Mouse (Mus musculus) midbrain, embryonic 13.5 days (tissue): ENCODE measurements around the gene Tmem190. TPM values are rescaled to one million over a fixed set of nuclear protein-coding genes. Genes with fewer than 3 reads are reported as not detected.

Source experiments
- ATAC-seq: fragments of 200-750 bp; cut with Nextera tagmentation; 2 replicates; pipeline ENCODE4 v1.8.0; 2017; ENCODE audit warnings: mild to moderate bottlenecking, moderate TSS enrichment, moderate library complexity
- H3K27ac ChIP-seq: fragments of 300-500 bp; sonication (generic); 2 replicates; pipeline ENCODE4 v1.5.1; 2015; ENCODE audit warnings: inconsistent platforms, mild to moderate bottlenecking, moderate library complexity
- H3K27me3 ChIP-seq: fragments of 300-500 bp; sonication (generic); 2 replicates; pipeline ENCODE4 v1.6.1; 2015; ENCODE audit warnings: mild to moderate bottlenecking, inconsistent platforms
- H3K36me3 ChIP-seq: fragments of 300-500 bp; sonication (generic); 2 replicates; pipeline ENCODE4 v1.6.1; 2015; ENCODE audit warnings: mild to moderate bottlenecking, inconsistent platforms
- H3K4me1 ChIP-seq: fragments of 300-500 bp; sonication (generic); replicated peaks from 2 replicates; pipeline ENCODE4 v1.6.1; 2015; ENCODE audit warnings: inconsistent platforms
- H3K4me2 ChIP-seq: fragments of 300-500 bp; sonication (generic); replicated peaks from 2 replicates; pipeline ENCODE4 v1.6.1; 2015; ENCODE audit warnings: moderate library complexity, mild to moderate bottlenecking, inconsistent platforms
- H3K4me3 ChIP-seq: fragments of 300-500 bp; sonication (generic); replicated peaks from 2 replicates; pipeline ENCODE4 v1.5.1; 2015; ENCODE audit warnings: mild to moderate bottlenecking, inconsistent platforms
- H3K9ac ChIP-seq: fragments of 300-500 bp; sonication (generic); replicated peaks from 2 replicates; pipeline ENCODE4 v1.6.1; 2015; ENCODE audit warnings: mild to moderate bottlenecking, inconsistent platforms
- H3K9me3 ChIP-seq: fragments of 300-500 bp; sonication (generic); 2 replicates; pipeline ENCODE4 v1.6.1; 2016; ENCODE audit warnings: mild to moderate bottlenecking, inconsistent platforms
- WGBS: fragments of 180-500 bp; shearing (Covaris S2); methylation state at CpG from one replicate; pipeline ENCODE4 v1.1.7; 2015; 5-methylcytosine and 5-hydroxymethylcytosine counted together
- polyA plus RNA-seq: library from polyadenylated mRNA; unstranded; fragments of >200 nt; fragmentation: Nextera tagmentation; extraction: Ambion mirVana; gene quantifications from 2 replicates; pipeline ENCODE4 v1.2.1, GENCODE M21; 2015

Gene Tmem190
- polyA plus RNA-seq: 0.45 TPM in 1 of 2 replicates, not detected in the other

- Histone ChIP-seq H3K36me3 (no peaks in the 10 kb centered on the region), H3K4me3 (no peak within 1 kb of the TSS), H3K9me3 (no peaks in the 10 kb centered on the region), H3K27ac (no peak within 1 kb of the TSS), H3K4me1 (peaks cover 2% of the 10 kb centered on the region), H3K9ac (no peak within 1 kb of the TSS), H3K4me2 (no peak within 1 kb of the TSS), H3K27me3 (peaks cover 40% of the 10 kb centered on the region)
- 70% methylated on average over 2 of the region's 2 CpGs for WGBS
- ATAC-seq: no peak
Measured at GRCm38 (mm10) chr7:4782759-4783158, at the start of gene Tmem190, which contains the start of gene Il11. Gene Tmem190, plus strand, starts transcription at chr7:4782937. Gene Il11, minus strand, starts transcription at chr7:4782859.

- no peak overlapping the region for H3K27ac ChIP-seq
- no peak overlapping the region for H3K4me2 ChIP-seq
- no peak overlapping the region for H3K9ac ChIP-seq
- WGBS: 80% methylated on average over 6 of the region's 6 CpGs
- ATAC-seq: no peak
- no peaks in the 10 kb centered on the region for H3K36me3 ChIP-seq
- H3K9me3 ChIP-seq: 0 out of 2 replicates have a peak, but pooled peaks cover 2% of the 10 kb centered on the region
- H3K27me3 ChIP-seq: no peaks in the 10 kb centered on the region
- H3K4me3 ChIP-seq: no peak overlapping the region
- H3K4me1 ChIP-seq: no peaks in the 10 kb centered on the region
Measured at GRCm38 (mm10) chr7:4732968-4733392, 49.8 kb upstream of the Tmem190 start.

GRCm38 (mm10) chr7:4739041-4739543, 43.6 kb upstream of the Tmem190 start:
- 39% methylated on average over 10 of the region's 10 CpGs for WGBS
- H3K27ac ChIP-seq: peak overlapping the region; percentile 78
- peaks cover 7% of the 10 kb centered on the region; the same call in 1 of the 2 replicates for H3K36me3 ChIP-seq
- H3K9me3 ChIP-seq: no peaks in the 10 kb centered on the region
- H3K4me1 ChIP-seq: peaks cover 44% of the 10 kb centered on the region
- no peak for ATAC-seq
- H3K27me3 ChIP-seq: no peaks in the 10 kb centered on the region
- no peak overlapping the region; the same call in 1 of the 2 replicates for H3K9ac ChIP-seq
- peak overlapping the region; percentile 59 for H3K4me2 ChIP-seq
- H3K4me3 ChIP-seq: peak overlapping the region; percentile 34

- WGBS: under 1% methylated on average over 41 of the region's 44 CpGs
- H3K36me3 ChIP-seq: peaks cover 12% of the 10 kb centered on the region
- H3K9me3 ChIP-seq: no peaks in the 10 kb centered on the region
- H3K4me2 ChIP-seq: peak within 1 kb of the TSS; percentile 88
- peak within 1 kb of the TSS; percentile 78 for H3K4me3 ChIP-seq
- H3K9ac ChIP-seq: peak within 1 kb of the TSS; percentile 92
- H3K4me1 ChIP-seq: peaks cover 44% of the 10 kb centered on the region
- peak within 1 kb of the TSS; percentile 97 for H3K27ac ChIP-seq
- H3K27me3 ChIP-seq: no peaks in the 10 kb centered on the region
- peak; percentile 98 for ATAC-seq
Measured at GRCm38 (mm10) chr7:4739544-4740275, 43.0 kb upstream of the Tmem190 start, which contains the start of gene Kmt5c. Gene Kmt5c, plus strand, starts transcription at chr7:4740115.

- Histone ChIP-seq H3K4me1 (peaks cover 44% of the 10 kb centered on the region), H3K9me3 (no peaks in the 10 kb centered on the region), H3K4me3 (peak overlapping the region; percentile 78), H3K27me3 (no peaks in the 10 kb centered on the region), H3K27ac (peak overlapping the region; percentile 97), H3K9ac (peak overlapping the region; percentile 92), H3K4me2 (peak overlapping the region; percentile 88), H3K36me3 (peaks cover 15% of the 10 kb centered on the region)
- 1% methylated on average over 14 of the region's 14 CpGs for WGBS
- peak; percentile 55; the same call in 1 of the 2 replicates for ATAC-seq
Measured at GRCm38 (mm10) chr7:4740309-4740727, 42.4 kb upstream of the Tmem190 start.

GRCm38 (mm10) chr7:4741151-4741550, 41.6 kb upstream of the Tmem190 start:
- Histone ChIP-seq H3K36me3 (peaks cover 23% of the 10 kb centered on the region), H3K9me3 (no peaks in the 10 kb centered on the region), H3K27ac (peak overlapping the region; percentile 97), H3K4me1 (peaks cover 44% of the 10 kb centered on the region), H3K4me3 (peak overlapping the region; percentile 78), H3K4me2 (peak overlapping the region; percentile 88), H3K27me3 (no peaks in the 10 kb centered on the region), H3K9ac (peak overlapping the region; percentile 92)
- WGBS: 5% methylated on average over 4 of the region's 4 CpGs
- ATAC-seq: no peak

GRCm38 (mm10) chr7:4741672-4742481, 40.9 kb upstream of the Tmem190 start:
- H3K9me3 ChIP-seq: no peaks in the 10 kb centered on the region
- peak overlapping the region; percentile 78 for H3K4me3 ChIP-seq
- 75% methylated on average over 21 of the region's 21 CpGs for WGBS
- no peaks in the 10 kb centered on the region for H3K27me3 ChIP-seq
- peak overlapping the region; percentile 97 for H3K27ac ChIP-seq
- H3K4me1 ChIP-seq: peaks cover 47% of the 10 kb centered on the region
- H3K4me2 ChIP-seq: peak overlapping the region; percentile 88
- no peak for ATAC-seq
- H3K9ac ChIP-seq: peak overlapping the region; percentile 92
- H3K36me3 ChIP-seq: peaks cover 31% of the 10 kb centered on the region

GRCm38 (mm10) chr7:4742482-4742819, 40.3 kb upstream of the Tmem190 start:
- no peak for ATAC-seq
- H3K27me3 ChIP-seq: no peaks in the 10 kb centered on the region
- peaks cover 34% of the 10 kb centered on the region for H3K36me3 ChIP-seq
- H3K4me2 ChIP-seq: peak overlapping the region; percentile 88
- 90% methylated on average over 6 of the region's 6 CpGs for WGBS
- H3K9ac ChIP-seq: peak overlapping the region; percentile 92; the same call in 1 of the 2 replicates
- no peak overlapping the region for H3K27ac ChIP-seq
- no peaks in the 10 kb centered on the region for H3K9me3 ChIP-seq
- H3K4me1 ChIP-seq: peaks cover 50% of the 10 kb centered on the region
- no peak overlapping the region for H3K4me3 ChIP-seq

GRCm38 (mm10) chr7:4743354-4743753, 39.4 kb upstream of the Tmem190 start:
- H3K9me3 ChIP-seq: no peaks in the 10 kb centered on the region
- H3K36me3 ChIP-seq: peaks cover 34% of the 10 kb centered on the region
- no peak for ATAC-seq
- H3K27ac ChIP-seq: no peak overlapping the region
- WGBS: 75% methylated on average over 2 of the region's 2 CpGs
- H3K4me1 ChIP-seq: peaks cover 49% of the 10 kb centered on the region
- no peaks in the 10 kb centered on the region for H3K27me3 ChIP-seq
- peak overlapping the region; percentile 92; the same call in 1 of the 2 replicates for H3K9ac ChIP-seq
- H3K4me3 ChIP-seq: no peak overlapping the region
- H3K4me2 ChIP-seq: no peak overlapping the region

- H3K4me1 ChIP-seq: peaks cover 39% of the 10 kb centered on the region
Measured at GRCm38 (mm10) chr7:4744886-4745285, 37.9 kb upstream of the Tmem190 start.

GRCm38 (mm10) chr7:4746326-4746980, 36.3 kb upstream of the Tmem190 start:
- no peak; the same call in 1 of the 2 replicates for ATAC-seq
- WGBS: 79% methylated on average over 22 of the region's 22 CpGs
- Histone ChIP-seq H3K4me2 (no peak overlapping the region), H3K9me3 (no peaks in the 10 kb centered on the region), H3K27ac (no peak overlapping the region), H3K4me3 (no peak overlapping the region), H3K9ac (no peak overlapping the region), H3K36me3 (peaks cover 38% of the 10 kb centered on the region), H3K27me3 (no peaks in the 10 kb centered on the region), H3K4me1 (peaks cover 29% of the 10 kb centered on the region)

More at GRCm38 (mm10) chr7:4744886-4745285, 37.9 kb upstream of the Tmem190 start:
- H3K36me3 ChIP-seq: peaks cover 38% of the 10 kb centered on the region
- H3K4me2 ChIP-seq: no peak overlapping the region
- 96% methylated on average over 6 of the region's 6 CpGs for WGBS
- H3K9me3 ChIP-seq: no peaks in the 10 kb centered on the region
- H3K9ac ChIP-seq: no peak overlapping the region
- ATAC-seq: no peak
- H3K27ac ChIP-seq: no peak overlapping the region
- H3K27me3 ChIP-seq: no peaks in the 10 kb centered on the region
- H3K4me3 ChIP-seq: no peak overlapping the region
